Mouse (Mus musculus): ENCODE data around the gene Rgma.

The Rgma gene

DNA sequence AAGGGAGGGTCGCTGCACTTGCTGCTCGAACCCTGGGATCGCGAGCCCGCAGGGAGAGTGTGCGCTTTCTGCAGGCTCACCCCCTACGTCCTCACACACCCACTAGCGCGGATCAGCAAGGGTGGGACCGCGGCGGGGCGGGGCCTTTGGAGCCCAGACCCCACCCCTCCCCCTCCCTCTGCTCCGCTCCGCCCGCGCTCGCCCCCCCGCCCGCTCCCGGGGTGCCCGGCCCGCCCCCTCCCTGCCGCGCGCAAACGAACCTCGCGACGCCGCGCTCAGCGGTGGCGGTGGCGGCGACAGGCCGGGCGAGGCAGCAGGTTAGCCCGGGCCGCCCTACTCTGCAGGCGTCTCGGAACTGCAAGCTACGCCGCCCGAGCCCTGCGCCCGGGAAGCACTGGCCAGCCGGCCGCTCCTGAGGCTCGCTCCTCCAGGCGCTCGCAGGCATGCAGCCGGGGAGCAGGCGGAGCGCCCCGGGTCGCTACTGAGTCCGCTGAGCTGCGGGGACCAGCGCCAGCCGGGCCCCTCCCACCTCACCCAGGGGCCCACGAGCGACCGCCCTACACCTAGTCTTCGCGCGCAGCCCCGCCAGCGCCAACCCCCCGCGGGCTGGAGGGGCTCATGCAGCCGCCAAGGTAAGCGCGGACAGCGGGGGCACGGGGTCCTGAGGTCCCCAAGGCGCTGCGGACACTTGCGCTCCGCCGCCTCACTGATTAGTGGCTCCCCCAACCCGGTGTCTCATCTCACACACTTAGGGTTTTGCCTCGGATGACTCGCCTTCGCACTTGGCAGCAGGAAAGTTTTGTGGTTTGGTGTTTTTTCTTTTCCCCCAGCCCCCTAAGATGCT lies at the start of gene Rgma:
Gene Rgma, plus strand, starts transcription at position 253 of the 844 bp plus-strand sequence.
- DNase-seq (ENCODE audit: low spot score) = peak; percentile 42

DNA sequence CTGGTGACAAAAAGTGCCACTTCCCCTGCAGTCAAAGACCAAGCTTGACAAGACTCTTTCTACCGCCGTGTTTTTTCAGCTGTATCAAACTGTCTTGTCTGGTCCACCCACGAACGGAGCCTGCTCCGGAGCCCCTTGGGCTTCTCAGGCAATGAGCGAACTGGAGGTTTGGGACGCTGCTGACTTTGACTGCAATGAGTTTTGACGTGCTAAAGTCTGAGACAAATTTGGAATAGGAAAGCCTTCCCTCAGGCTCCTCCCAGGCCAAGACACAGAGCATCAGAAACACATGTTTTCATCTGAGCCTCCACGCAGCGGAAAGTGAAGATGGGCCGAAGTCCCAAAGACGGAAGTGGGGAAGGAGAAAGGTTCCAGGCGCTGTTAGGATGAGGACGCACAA lies 49.1 kb upstream of the Rgma start:
- no peak for DNase-seq (ENCODE audit: low spot score)

DNA sequence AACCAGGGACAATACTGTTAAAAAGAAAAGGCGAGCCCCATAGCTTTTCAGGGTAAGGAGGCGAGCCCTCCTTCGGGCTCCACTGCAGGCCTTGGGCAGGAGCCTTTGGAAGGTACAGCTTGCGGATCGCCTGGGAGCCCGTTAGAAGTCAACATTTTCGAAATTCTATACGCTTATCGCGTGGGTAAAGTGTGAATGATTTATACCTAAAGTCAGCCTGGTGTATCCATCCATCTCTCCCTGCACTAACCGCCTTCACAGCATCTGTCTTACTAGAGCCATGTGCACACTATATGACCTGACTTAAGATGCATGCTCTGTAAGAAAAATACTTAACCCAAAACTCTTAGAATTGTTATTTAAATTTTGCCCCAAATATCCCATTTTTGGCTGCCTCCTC lies 48.6 kb upstream of the Rgma start:
- DNase-seq (ENCODE audit: low spot score) = no peak

- DNase-seq (ENCODE audit: low spot score) = no peak
Measured at GRCm38 (mm10) chr7:73327193-73327592, 48.1 kb upstream of the Rgma start.

- DNase-seq (ENCODE audit: low spot score) = no peak
Measured at GRCm38 (mm10) chr7:73327652-73328051, 47.7 kb upstream of the Rgma start.

- DNase-seq (ENCODE audit: low spot score) = no peak
Measured at GRCm38 (mm10) chr7:73328653-73329207, 46.6 kb upstream of the Rgma start.

GRCm38 (mm10) chr7:73330754-73331153 lies 44.6 kb upstream of the Rgma start:
- DNase-seq (ENCODE audit: low spot score) = no peak

DNA sequence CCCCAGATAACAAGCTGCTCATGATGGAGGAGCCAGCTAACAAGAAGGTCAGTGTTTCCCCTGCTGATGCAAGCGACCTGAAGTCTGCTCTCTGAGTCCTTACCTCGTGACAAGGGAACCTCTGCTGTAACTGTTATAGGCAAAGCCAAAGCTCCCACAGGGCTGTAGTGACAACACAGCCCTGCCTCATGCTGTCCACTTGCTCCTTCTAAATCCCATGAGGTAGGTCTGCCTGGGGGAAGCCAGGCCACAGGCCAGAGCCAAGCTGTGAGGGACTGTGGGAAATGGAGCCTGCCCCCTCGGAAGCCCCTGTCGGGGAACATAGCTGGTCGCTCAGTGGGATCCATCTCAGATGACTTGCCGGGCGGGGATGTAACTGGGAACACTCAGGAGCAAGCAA lies 43.7 kb upstream of the Rgma start:
- no peak for DNase-seq (ENCODE audit: low spot score)

DNA sequence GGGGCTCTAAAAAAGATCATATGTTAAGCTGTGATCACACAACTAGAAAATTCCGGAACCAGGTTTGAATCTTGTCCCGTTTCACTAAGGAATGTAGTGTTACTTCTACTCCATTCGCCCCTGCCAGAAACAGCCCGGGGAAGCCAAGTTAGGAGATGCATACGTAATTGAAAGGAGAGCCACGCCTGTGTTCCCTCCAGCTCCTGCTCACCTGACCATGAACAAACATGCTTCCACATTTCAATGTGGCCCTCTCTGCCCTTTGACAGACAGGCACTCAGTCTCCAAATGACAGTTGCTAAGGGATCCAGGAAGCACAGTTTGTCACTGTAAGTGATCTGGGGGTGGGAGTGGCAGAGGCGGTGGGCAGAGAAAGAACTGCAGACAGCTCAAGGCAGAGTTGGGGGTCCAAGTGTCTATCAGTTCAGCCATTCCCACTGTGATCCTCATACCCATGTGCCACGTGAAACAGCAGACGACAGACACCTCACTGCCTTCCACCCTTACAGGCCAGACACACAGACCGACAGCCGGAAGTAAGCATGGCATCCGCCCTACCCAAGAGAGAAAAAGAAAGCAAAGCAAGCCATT lies 41.8 kb upstream of the Rgma start:
- no peak for DNase-seq (ENCODE audit: low spot score)

- DNase-seq (ENCODE audit: low spot score) = peak; percentile 15
Measured at GRCm38 (mm10) chr7:73334883-73335282, 40.4 kb upstream of the Rgma start.

DNA sequence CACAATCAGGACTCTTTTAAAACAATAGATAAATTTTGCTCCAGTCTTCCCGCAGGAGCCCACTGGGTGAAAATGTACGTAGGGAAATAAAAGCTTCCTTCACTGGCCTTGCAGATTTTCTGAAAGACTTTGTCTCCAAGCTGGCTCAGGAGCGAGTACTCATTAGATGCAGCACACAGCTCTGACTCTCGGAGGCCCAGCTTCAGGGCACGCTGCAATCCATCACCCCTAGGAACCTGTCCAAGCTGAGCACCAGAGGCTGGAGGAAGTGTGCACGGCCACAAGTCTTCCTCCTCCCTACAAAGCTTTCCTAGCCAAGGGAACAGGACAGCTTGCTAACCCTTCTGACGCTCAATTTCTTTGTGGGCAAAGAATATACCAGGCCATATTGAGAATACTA lies 38.9 kb upstream of the Rgma start:
- DNase-seq (ENCODE audit: low spot score) = no peak

GRCm38 (mm10) chr7:73338353-73338752 lies 37.0 kb upstream of the Rgma start:
- no peak for DNase-seq (ENCODE audit: low spot score)

DNA sequence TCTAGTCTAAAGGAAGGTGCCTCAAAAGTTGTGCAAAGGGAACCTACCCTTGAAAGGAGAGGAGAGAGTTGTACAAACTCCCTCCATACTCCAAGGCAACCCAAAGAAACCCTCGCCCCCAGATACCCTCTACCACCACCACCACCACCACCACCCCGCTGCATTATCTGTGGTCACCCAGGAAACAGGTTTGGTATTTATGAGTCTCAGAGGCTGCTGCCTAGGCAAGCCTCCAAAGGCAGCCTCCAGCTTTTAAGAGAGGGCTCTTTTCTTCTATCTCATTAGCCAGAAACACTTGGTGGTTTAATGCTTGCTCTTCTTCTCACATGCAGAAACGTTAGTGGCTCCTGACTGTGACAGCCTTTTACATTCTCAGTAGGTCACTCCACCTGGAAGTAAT lies 31.5 kb upstream of the Rgma start:
- DNase-seq (ENCODE audit: low spot score) = no peak

- DNase-seq (ENCODE audit: low spot score) = no peak
Measured at GRCm38 (mm10) chr7:73348585-73349124, 26.7 kb upstream of the Rgma start.

- DNase-seq (ENCODE audit: low spot score) = no peak
Measured at GRCm38 (mm10) chr7:73349158-73349557, 26.2 kb upstream of the Rgma start.

DNA sequence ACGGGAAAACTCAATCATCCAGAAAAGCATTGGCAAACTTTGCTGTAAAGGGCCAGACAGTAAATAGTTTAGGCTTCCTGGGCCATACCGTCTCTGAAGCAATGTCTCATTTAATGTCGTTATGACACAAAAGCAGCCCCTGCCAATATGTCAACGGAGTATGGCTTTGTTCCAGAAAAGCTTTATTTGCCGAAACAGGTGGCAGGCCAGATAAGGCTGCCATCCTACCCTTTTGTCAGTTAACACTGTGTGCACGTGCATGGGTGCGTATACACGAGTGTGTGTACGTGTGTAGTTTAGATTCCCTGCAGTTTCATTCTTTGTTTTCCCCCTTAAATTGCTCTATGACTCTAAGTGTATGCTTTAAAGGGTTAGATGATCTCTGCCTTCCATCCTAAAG lies 20.1 kb upstream of the Rgma start:
- DNase-seq (ENCODE audit: low spot score) = no peak

GRCm38 (mm10) chr7:73356901-73357300 lies 18.4 kb upstream of the Rgma start:
- no peak for DNase-seq (ENCODE audit: low spot score)

DNA sequence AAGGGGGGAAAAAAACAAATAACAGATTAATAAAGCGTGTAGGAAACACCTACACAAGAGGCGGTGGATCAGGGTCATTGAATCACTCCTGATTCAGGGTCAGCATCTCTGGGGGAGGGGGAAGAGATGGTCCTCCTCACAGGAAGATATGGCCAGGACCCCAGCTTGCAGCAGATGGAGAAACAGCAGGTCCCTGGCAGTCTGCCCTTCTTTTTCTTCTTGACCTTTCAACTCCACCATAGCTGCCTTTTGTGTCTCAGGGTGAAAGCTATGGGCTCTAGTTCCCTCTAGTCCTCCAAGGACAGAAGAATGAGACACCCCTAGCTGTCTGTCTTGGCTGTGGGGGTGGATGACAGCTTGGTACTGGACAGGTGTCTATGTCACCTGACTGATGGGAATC lies 17.7 kb upstream of the Rgma start:
- no peak for DNase-seq (ENCODE audit: low spot score)

DNA sequence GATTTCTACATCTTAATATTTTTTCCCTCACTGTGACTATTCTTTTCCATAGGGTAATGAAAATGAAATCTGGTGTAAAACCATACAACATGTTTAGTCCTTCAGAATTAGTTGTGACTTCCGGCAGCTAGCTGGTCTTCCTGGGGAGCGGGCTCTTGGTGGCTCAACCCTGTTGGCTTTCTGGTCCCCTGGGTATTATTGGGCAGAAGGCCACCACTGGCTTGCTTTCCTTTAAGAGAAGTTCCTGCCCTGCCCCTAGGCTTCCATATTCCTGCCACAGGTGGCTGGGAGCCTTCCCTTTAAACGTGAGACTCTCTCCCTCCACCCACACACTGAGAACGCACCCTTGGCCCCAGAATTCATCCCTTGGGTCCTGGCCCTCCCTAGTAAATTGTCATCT lies 9.8 kb upstream of the Rgma start:
- DNase-seq (ENCODE audit: low spot score) = no peak

- no peak for DNase-seq (ENCODE audit: low spot score)
Measured at GRCm38 (mm10) chr7:73365965-73366364, 9.3 kb upstream of the Rgma start.

DNA sequence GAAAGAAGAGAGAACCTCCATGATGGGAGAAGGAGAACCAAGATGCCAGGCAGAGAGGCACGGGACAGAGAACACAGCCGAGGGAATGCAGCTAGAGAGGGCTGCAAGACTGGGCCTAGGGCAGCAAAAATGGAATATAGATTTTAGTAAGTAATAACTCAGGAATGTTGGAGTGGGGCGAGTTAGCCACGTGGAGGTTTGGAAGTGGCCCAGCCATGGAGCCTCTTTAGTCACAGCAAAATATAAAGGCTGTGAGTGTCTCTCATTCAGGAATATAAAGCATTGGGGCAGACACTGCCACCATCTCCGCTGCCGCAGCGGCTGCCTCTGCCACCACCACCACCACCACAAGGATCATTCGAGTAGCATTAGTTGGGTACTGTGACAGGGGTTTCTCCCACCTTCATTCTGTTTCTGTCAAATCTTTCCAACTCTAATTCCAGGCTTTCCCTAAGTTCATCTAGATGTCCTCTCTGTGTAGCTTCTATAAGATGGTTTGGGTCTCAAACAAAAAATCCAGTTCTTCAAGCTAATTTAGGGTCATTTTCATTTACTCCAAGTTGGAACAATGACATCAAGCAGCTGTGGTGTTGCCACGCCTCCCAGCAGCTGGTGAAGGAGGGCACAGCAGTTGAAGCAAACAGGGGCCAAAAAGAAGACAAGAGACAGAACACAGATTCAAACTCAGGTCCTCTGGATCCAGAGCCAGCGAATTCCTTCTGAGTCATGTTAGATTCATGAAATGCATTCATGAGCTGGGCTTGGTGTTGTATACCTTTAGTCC lies 7.4 kb upstream of the Rgma start:
- no peak for DNase-seq (ENCODE audit: low spot score)

DNA sequence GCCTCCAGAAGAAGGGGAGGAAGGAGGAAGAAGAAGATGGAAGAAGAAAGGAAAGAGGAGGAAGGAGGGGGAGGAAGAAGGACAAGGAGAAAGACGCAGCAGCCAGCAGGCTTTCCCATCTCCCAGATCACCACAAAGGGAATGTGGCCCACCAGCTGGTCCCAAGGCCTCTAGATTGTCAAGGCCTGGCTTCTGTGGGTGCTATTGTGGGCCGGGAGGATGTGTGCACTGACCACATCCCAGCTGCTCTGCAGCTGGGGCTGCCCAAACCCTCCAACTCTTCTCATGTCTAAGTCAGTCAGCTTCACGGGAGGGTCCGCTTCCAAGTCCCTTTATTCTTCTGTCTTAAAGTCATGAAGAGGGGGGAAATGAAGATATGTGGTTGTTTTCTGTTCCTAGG lies 5.3 kb upstream of the Rgma start:
- DNase-seq (ENCODE audit: low spot score) = no peak
